Mouse (Mus musculus): ENCODE measurements at regions not wholly inside any gene's neighbourhood (a gene's known extent, or its start where the extent isn't known, plus 50 kb on each side); places are given as distances from the start of the nearest gene placed in this dataset.

DNA sequence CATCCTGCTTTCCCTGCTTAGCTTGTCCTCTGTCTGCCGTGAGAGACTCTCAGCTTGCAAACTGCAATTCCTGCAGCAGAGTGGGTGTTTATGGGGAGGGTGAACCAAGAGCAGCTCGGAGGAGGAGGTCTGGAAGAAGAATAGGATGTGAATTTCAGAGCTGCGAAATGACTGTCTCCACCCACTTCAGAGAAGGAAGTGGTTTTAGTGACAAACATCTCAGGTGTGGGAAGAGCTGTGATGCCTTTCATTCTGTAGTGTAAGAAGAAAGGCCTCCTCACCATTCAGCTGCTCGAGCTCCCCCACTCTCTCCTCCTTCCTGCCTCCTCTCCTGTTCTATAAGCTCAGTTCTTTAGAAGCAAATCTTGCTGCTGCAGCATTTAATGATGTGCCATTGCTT is 230.9 kb downstream of the Adgrg6 start:
- 43% methylated on average over 4 of the region's 4 CpGs for WGBS
- TF ChIP-seq CTCF (IDR thresholded peaks at IDR 0.05; ENCODE audit: low read depth) (no peak), EP300 (optimal IDR thresholded peaks at IDR 0.05) (no peak)
- Histone ChIP-seq H3K9me3 (ENCODE audit: control insufficient read depth, low read length) (no peaks in the 10 kb centered on the region), H3K9ac (ENCODE audit: low read length) (no peak overlapping the region), H3K4me3 (ENCODE audit: low read depth, low read length) (no peak overlapping the region), H3K27me3 (ENCODE audit: control insufficient read depth, insufficient read depth, low read length) (no peaks in the 10 kb centered on the region), H3K4me2 (replicated peaks; ENCODE audit: low read depth) (no peak overlapping the region), H3K27ac (replicated peaks) (no peak overlapping the region), H3K36me3 (ENCODE audit: control insufficient read depth, insufficient read depth, low read length) (no peaks in the 10 kb centered on the region), H3K4me1 (replicated peaks; ENCODE audit: control insufficient read depth, insufficient read depth) (no peaks in the 10 kb centered on the region)
- ATAC-seq (ENCODE audit: low FRiP score, low TSS enrichment): no peak
- DNase-seq (ENCODE audit: low spot score): no peak

DNA sequence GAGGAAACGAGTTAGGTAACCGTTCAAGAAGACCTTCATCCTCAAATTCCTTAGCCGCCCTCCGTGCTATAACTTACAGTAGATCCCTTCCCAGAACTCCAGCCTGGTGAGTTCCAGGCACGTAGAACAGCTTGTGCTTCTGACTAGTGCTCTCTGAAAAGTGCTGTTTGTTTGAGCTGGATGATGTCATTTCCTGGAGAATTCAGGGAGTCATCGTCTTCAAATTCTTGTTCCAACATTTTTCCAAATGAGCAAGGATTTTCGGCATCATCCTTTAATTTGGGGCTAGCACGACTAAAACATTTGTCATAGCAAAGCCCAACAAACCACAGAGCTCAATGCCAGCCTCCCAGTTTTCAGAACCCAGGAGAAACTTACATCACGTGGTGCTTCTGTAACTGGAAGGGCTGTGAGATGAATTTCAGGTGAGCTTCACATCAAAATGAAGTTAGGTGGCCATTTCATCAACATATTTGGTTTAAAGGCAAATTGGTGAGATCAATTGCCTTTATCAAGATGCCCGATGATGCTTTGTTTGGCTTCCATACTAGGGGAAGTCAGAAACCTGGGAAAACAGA is 231.4 kb downstream of the Adgrg6 start:
- Histone ChIP-seq H3K9me3 (ENCODE audit: control insufficient read depth, low read length) (no peaks in the 10 kb centered on the region), H3K4me1 (replicated peaks; ENCODE audit: control insufficient read depth, insufficient read depth) (no peaks in the 10 kb centered on the region), H3K4me3 (ENCODE audit: low read depth, low read length) (no peak overlapping the region), H3K27me3 (ENCODE audit: control insufficient read depth, insufficient read depth, low read length) (no peaks in the 10 kb centered on the region), H3K4me2 (replicated peaks; ENCODE audit: low read depth) (no peak overlapping the region), H3K9ac (ENCODE audit: low read length) (no peak overlapping the region), H3K36me3 (ENCODE audit: control insufficient read depth, insufficient read depth, low read length) (no peaks in the 10 kb centered on the region), H3K27ac (replicated peaks) (no peak overlapping the region)
- DNase-seq (ENCODE audit: low spot score) (no peak), ATAC-seq (ENCODE audit: low FRiP score, low TSS enrichment) (no peak)
- WGBS: 69% methylated on average over 10 of the region's 10 CpGs
- TF ChIP-seq EP300 (optimal IDR thresholded peaks at IDR 0.05) (no peak), CTCF (IDR thresholded peaks at IDR 0.05; ENCODE audit: low read depth) (no peak)

DNA sequence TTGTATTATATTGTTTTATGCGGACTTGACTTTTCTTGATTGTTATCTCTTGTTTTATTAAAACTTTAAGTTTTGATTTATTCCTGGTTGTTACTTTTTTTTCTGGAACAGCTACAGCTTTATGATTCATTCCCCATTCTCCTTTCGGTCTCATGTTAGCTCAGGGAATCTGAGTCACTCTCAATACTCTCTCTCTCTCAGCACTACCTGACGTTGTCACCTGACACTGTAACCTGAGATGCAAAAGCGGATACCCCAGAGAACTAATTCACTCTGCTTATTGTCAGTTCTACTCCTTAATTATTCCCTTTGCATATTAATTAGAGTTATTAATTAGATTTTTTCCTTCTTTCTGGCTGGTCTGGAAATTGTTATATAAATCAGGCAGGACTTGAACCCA is 232.5 kb downstream of the Adgrg6 start:
- Histone ChIP-seq H3K27me3 (ENCODE audit: control insufficient read depth, insufficient read depth, low read length) (no peaks in the 10 kb centered on the region), H3K4me1 (replicated peaks; ENCODE audit: control insufficient read depth, insufficient read depth) (no peaks in the 10 kb centered on the region), H3K9me3 (ENCODE audit: control insufficient read depth, low read length) (no peaks in the 10 kb centered on the region), H3K36me3 (ENCODE audit: control insufficient read depth, insufficient read depth, low read length) (no peaks in the 10 kb centered on the region), H3K27ac (replicated peaks) (no peak overlapping the region), H3K4me2 (replicated peaks; ENCODE audit: low read depth) (no peak overlapping the region), H3K4me3 (ENCODE audit: low read depth, low read length) (no peak overlapping the region), H3K9ac (ENCODE audit: low read length) (no peak overlapping the region)
- ATAC-seq (ENCODE audit: low FRiP score, low TSS enrichment) (no peak), DNase-seq (ENCODE audit: low spot score) (no peak)
- 67% methylated on average over 4 of the region's 4 CpGs for WGBS
- TF ChIP-seq EP300 (optimal IDR thresholded peaks at IDR 0.05) (no peak), CTCF (IDR thresholded peaks at IDR 0.05; ENCODE audit: low read depth) (no peak)

DNA sequence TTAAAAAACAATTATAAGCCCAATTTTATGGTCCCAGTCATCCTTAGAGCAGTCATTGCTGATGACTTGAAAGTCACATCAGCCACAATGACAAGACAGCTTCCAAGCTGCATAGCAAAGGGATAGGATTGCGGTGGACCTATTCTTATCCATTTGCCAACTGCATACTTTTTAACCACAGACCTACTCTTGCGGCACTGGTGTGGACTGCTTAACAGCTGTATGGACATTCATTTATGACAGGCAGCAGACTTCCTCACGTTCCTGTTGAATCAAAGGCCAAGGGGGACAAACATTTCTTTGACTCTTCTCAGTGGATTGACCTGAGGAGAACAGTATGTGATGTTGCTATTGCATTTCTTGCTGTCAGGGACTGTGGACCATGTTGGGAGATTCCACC is 233.5 kb downstream of the Adgrg6 start:
- no peak for TF ChIP-seq CTCF (IDR thresholded peaks at IDR 0.05; ENCODE audit: low read depth)
- TF ChIP-seq EP300 (optimal IDR thresholded peaks at IDR 0.05): no peak
- Histone ChIP-seq H3K27me3 (ENCODE audit: control insufficient read depth, insufficient read depth, low read length) (no peaks in the 10 kb centered on the region), H3K9ac (ENCODE audit: low read length) (no peak overlapping the region), H3K27ac (replicated peaks) (no peak overlapping the region), H3K4me1 (replicated peaks; ENCODE audit: control insufficient read depth, insufficient read depth) (no peaks in the 10 kb centered on the region), H3K36me3 (ENCODE audit: control insufficient read depth, insufficient read depth, low read length) (no peaks in the 10 kb centered on the region), H3K4me3 (ENCODE audit: low read depth, low read length) (no peak overlapping the region), H3K4me2 (replicated peaks; ENCODE audit: low read depth) (no peak overlapping the region), H3K9me3 (ENCODE audit: control insufficient read depth, low read length) (no peaks in the 10 kb centered on the region)
- no peak for DNase-seq (ENCODE audit: low spot score)
- no peak for ATAC-seq (ENCODE audit: low FRiP score, low TSS enrichment)
- WGBS: 69% methylated on average over 3 of the region's 3 CpGs

DNA sequence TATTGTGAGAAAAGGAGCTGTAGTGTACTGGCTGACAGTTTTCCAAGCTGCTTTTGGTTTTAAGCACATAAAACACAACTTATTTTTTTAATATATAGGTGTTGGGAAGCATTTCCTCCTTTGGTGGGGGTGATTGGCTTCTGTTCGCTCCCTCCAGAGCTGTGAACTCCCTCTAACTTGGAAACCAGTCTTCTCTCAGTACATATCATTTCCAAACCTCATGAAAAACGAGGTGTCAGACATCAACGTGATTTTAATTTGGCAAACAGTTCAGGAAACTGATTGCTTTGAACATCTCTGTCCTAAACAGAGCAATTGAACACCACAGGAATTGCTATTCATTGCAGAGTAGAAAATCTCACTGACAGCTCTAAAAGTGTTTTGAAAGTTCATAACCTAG is 238.6 kb downstream of the Adgrg6 start:
- 54% methylated on average over 3 of the region's 3 CpGs for WGBS
- Histone ChIP-seq H3K27ac (replicated peaks) (no peak overlapping the region), H3K9me3 (ENCODE audit: control insufficient read depth, low read length) (no peaks in the 10 kb centered on the region), H3K4me3 (ENCODE audit: low read depth, low read length) (no peak overlapping the region), H3K4me2 (replicated peaks; ENCODE audit: low read depth) (no peak overlapping the region), H3K9ac (ENCODE audit: low read length) (no peak overlapping the region), H3K27me3 (ENCODE audit: control insufficient read depth, insufficient read depth, low read length) (no peaks in the 10 kb centered on the region), H3K36me3 (ENCODE audit: control insufficient read depth, insufficient read depth, low read length) (no peaks in the 10 kb centered on the region), H3K4me1 (replicated peaks; ENCODE audit: control insufficient read depth, insufficient read depth) (no peaks in the 10 kb centered on the region)
- no peak for ATAC-seq (ENCODE audit: low FRiP score, low TSS enrichment)
- TF ChIP-seq CTCF (IDR thresholded peaks at IDR 0.05; ENCODE audit: low read depth) (no peak), EP300 (optimal IDR thresholded peaks at IDR 0.05) (no peak)
- DNase-seq (ENCODE audit: low spot score): no peak

DNA sequence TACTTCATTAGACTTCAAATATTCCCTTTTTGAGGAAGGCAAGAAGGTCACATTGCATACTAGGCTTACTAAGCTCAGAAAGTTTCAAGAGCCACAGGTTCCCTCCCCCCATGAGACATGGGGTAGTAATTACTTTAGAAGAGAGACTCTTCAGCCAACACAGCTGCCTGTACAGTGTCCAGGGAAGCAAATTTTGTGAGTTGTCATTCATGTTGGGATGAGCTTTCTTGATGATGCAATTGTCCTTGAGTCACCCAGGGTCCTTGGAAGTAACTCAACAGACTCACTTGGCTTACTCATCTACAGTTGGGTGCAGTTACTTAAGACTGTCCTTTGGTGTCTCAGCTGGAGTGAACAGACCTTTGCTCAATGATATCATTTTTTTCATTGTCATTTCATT is 242.0 kb downstream of the Adgrg6 start:
- Histone ChIP-seq H3K4me1 (replicated peaks; ENCODE audit: control insufficient read depth, insufficient read depth) (no peaks in the 10 kb centered on the region), H3K4me2 (replicated peaks; ENCODE audit: low read depth) (no peak overlapping the region), H3K27ac (replicated peaks) (no peak overlapping the region), H3K4me3 (ENCODE audit: low read depth, low read length) (no peak overlapping the region), H3K9ac (ENCODE audit: low read length) (no peak overlapping the region), H3K36me3 (ENCODE audit: control insufficient read depth, insufficient read depth, low read length) (no peaks in the 10 kb centered on the region), H3K27me3 (ENCODE audit: control insufficient read depth, insufficient read depth, low read length) (no peaks in the 10 kb centered on the region), H3K9me3 (ENCODE audit: control insufficient read depth, low read length) (no peaks in the 10 kb centered on the region)
- ATAC-seq (ENCODE audit: low FRiP score, low TSS enrichment): no peak
- no peak for DNase-seq (ENCODE audit: low spot score)
- no peak for TF ChIP-seq EP300 (optimal IDR thresholded peaks at IDR 0.05)
- no peak for TF ChIP-seq CTCF (IDR thresholded peaks at IDR 0.05; ENCODE audit: low read depth)
